Mouse (Mus musculus) urinary bladder, adult 18-20 months (tissue): ENCODE measurements at regions not wholly inside any gene's neighbourhood (a gene's known extent, or its start where the extent isn't known, plus 50 kb on each side); places are given as distances from the start of the nearest gene placed in this dataset.
A peak's percentile ranks its signal among the peaks of the same experiment; 100 is the strongest.

Experiments
- DNase-seq, 2 experiments: peaks; one replicate each; pipeline ENCODE4 v3.0.0; 2022; ENCODE audit warnings: low spot score in 2 of 2, mixed read lengths in 2 of 2

DNA sequence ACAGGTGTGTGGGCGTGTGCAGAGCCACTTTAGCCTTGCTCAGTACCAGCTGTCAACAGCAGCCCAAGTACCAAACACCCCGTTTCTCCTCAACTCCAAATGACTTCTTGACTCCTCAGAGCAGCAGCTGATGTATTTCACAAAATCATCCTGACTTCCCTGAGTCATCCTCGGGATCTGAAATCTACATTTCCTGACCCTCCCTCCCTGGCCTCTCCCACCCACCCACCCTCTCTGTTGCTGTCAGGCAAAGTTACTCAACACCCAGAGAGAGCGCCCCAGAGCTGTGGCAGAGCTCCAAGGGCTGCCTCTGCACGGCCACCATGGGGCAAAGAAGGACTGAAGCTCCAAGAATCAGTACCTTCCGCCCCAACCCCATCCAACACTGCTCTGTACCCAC lies 83.5 kb upstream of the Cyp1b1 start:
- DNase-seq: no peak

DNA sequence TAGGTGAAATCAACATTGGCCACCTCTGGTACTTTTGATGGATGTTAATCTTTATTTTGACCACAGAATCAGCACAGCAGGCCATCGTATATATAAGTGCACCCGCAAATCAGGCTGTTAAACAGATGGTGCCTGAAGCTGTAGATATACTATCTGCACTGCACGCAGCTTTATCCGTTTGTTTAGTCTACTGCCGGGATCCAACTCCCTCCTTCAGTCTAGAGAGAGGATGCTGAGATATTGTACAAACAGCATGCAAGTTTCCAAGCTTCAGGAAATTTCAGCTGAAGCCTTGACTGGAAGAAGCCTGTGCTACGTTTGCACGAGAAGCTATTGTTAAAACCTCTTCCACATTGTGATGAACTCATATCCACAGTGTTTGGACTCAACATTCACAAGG lies 75.3 kb upstream of the Cyp1b1 start:
- no peak for DNase-seq

DNA sequence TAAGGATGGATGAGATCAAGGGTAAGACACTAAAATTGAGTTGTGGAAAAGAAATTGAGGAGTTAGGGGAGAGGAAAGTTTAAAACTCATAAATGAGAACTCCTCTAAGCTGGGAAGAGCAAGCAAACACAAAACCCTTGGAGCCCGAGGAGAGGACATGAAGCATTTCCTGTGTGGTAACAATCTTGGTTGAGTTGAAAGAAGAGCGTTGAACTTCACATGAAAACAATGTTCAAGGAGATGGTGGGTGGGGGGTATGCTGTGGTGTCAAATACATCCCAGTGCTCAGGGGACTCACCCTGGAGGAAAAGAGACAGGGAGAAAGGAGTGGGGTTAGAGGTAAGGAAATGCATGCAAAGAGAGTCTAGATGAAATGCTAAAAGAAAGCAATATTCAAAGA lies 72.3 kb upstream of the Cyp1b1 start:
- DNase-seq: no peak

DNA sequence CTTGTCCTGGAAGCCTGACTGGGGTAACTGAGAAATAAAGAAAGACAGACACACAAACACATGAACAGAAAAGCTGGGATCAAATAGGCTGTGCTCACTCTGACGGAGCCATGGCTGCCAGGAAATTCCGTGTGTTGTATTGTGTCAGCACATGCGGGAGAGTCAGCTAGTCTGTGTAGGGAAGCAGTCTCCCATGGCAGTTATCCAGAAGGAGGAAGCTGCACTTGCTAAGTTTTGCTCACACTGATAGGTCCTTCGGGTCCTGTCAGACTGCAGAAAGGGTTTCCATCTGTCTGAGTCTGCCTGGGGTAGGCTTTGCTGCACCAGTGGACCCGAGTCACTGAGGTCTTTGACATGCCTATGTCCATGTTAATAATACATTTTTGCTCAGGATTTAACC lies 71.8 kb upstream of the Cyp1b1 start:
- peak in 1 of 2 experiments; percentile 4 for DNase-seq

DNA sequence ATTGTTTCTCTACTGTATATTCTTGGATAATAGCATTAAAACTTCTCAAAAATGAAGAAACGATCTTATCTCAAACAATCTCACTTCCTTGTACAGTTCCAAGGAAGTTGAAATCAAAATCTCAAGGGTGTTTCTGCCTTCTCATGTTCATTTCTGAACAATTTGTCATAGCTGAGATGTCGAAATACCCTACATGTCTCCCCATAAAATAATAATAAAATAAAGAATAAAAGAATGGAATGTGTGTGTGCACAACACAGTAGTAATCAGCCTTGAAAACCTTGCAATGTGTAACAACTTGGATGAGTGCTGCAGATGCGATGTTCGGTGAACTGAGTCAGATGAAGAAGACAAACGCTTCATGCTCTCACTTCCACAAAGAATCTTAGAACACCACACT lies 71.4 kb upstream of the Cyp1b1 start:
- DNase-seq: no peak

DNA sequence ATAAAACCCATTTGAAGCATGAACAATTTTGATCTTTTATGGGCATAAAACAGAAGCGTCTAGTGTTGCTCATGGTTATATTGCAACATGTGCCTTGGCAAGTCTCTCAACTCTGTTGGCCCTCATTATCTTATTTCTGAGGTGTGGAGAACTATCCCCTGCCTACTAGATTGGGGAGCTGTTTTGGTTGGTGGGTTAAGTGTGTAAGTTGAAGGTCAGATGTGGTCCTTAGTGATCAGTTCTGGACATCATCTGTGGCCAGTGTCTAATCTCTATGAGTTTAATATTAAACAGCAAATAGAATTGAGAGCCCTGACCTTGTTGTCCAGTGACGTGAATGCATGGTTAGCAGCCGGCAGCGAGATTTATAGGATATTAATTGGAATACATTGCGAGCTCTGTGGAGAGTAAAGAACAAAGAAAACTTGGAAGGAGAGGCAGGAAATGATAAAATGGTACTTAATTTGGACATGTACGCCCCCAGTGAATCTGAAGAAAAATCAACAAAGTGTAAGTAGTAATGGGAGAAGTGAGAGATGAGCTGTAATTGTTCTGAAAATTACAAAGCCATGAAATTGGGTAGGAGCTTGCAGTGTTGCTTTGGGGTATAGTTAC lies 69.5 kb upstream of the Cyp1b1 start:
- DNase-seq: no peak

DNA sequence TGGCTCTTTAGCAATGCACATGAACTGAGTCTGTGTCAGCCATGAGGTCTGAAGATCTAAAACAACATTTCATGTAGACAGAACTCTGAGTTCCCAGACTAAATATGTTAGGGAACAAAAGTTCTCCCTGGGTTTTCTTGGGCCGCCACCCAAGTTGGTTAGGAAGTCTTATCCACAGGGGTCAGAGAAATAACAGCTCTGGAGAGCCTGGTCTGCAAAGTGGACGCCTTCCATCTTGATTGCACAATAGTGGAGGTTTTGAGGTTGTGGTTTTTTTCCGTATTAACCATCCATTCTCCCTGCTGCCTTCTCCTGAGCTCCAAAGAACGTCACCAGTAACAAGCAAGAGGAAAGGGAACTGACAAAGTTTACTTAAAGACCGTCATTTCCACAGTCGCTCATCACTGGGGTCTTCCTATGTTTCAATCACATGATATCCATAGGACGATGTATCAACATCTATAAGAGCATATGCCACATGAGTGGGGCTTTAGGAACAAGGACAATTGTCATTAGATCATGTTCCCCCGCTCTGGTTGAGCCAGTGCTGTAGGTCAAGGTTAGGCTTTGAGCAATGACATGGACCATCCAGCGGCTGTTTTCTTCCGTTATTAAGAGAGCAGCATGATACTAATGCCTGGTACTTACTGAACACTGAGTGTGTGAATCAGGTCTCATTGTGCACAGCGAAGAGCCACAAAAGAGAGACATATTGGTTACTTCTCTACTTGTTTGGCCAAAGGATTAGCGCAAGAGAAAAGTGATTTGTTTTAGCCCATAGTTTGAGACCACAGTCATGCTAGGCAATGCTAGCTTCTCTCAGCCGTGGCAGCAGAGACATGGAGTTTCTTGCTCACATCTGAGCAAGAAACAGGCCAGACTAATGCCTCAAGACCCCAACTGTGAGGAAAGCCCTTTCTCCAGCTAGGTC lies 67.1 kb upstream of the Cyp1b1 start:
- DNase-seq: peak in 1 of 2 experiments; percentile 55

DNA sequence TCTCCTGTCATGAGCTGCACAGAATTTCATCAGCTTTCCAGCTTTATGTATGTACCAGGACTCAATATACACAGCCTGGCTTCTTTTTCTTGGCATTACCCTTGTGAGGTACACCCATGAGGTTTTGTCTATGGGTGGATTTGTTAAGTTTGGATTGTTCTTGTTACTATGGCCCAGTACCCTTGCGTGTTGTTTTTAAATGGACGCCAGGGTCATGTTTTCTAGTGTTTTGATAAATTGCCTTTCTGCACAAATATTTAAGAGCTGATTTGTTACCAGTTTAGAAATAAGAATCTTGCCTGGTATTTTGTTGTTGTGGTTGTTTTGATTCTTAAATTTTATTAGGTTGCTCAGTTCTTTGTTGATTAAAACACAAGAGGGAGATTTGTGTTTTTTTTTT lies 66.4 kb upstream of the Cyp1b1 start:
- no peak for DNase-seq

DNA sequence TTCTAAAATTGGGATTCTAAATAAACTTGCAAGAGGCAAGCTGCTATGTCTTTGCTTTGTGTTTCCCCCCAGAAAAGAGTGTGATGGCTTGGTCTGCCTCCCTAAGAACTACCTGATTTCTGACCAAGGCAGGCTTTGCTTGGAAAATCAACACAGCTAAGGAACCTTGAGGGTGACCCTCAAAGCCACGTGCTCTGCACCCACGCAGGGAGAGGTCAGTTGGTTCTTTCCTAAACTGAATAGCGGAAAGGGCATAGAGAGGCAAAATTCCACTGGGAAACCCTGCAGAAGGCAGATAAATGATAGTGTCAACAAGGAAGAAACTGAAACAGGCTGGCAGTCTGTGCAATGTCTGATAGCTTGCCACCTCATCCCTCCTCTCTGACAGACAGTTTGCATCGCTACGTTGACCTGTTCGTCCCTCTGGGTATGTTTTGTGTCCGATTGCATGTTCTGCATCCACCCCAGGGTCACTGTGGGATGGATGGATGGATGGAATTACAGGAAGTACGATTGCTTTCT lies 63.1 kb upstream of the Cyp1b1 start:
- no peak for DNase-seq

DNA sequence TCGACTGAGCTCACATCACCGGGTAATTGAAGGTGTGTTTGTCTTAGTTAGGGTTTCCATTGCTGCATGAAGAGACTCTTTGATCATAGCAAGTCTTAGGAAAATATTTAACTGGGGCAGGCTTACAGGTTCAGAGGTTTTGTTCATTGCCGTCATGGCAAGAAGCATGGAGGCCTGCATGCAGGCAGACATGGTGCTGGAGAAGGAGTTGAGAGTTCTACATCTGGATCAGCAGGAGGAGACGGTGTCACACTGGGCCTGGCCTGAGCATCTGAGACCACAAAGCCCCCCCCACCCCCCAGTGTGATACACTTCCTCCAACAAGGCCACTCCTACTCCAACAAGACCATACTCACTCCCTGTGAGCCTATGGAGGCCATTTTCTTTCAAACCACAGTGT lies 61.3 kb upstream of the Cyp1b1 start:
- DNase-seq: no peak

DNA sequence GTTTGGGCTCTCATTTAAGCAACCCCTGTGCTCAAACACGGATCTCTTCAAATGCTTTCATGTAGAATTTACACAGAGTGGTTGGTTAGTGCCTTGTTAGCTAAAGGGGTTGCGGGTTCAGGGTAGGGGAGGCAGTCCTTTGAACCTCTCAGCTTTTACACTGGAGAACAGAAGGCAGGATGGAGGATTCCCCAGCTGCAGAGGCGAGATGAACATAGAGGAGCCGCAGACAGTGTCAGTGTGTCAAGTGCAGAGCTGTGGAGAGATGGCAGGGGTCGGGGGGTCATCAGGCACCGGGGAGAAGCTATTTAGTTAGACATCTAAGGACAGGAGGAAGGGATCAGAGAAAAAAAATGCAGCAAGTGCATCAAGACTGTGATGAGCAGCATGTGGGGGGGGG lies 60.4 kb upstream of the Cyp1b1 start:
- no peak for DNase-seq

DNA sequence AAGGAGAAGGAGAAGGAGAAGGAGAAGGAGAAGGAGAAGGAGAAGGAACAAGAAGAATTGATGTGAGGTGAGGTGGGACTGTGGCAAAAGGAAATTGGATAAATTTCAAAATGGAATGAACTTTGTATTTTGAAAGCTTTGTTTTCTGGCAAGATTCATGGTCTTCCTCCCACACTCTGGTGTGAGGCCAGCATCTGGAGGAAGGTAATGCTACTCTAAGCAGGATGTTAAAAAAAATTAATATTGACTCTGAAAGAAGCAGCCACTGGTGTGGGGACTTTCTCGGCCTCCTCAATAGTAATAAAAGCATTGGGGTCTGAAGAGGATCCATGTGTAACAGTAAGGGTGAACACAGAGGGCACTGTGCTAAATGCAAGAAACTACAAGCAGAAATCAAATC lies 59.4 kb upstream of the Cyp1b1 start:
- no peak for DNase-seq

DNA sequence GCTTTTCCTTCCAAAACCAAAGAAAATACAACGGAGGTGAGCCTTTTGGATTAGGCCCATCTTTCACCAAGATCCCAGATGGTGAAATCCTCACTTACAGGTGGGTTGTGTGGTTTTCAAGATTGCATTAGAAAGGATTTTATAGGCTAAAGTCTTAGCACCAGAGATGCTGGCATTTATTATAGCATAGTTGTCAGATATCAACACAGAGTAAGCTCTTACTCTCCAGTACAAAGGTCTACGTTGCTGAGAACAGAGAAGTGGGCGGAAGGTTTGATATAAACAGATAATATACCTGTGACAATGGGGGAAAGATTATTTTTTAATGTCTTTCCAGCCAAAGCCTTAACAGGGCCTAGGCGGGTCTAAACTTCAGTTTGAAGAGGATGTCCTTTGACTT lies 57.4 kb upstream of the Cyp1b1 start:
- DNase-seq: no peak

DNA sequence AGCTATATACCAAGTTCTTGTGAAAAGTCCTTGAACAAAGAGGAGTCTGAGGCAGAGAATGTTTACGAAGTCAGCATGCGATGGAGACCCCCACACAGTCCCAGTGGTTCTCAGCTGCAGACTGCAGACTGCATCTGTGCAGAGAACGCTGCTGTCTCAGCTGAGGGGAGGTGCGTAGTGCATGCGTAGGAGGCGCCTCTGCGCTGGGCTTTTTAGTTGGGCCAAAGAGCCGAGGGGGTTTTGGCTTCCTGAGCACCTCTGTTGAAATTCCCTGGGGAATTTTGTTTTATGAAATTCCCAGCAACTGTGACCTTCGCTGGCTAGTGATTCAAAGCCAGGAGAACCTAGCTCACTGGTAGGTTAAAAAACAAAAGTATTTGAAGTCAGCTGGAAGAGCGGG lies 56.9 kb upstream of the Cyp1b1 start:
- no peak for DNase-seq

DNA sequence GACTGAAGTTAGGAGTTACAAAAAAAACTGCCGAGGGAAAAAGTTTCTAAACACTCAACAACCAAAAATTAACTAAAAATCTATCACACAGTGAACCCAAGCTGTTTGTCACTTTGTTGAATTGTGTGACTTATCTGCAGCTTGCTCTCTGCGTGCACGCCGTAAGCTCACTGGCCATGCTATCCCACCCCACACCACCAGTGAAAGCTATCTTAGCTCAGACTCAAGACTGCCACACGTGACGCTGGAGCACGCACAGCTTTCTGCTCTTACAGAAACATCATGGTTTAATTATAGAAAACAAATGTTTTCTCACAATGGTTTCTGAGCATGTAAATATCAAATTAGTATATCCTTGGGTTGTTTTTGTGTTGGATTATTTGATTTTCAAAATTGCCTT lies 56.0 kb upstream of the Cyp1b1 start:
- no peak for DNase-seq

DNA sequence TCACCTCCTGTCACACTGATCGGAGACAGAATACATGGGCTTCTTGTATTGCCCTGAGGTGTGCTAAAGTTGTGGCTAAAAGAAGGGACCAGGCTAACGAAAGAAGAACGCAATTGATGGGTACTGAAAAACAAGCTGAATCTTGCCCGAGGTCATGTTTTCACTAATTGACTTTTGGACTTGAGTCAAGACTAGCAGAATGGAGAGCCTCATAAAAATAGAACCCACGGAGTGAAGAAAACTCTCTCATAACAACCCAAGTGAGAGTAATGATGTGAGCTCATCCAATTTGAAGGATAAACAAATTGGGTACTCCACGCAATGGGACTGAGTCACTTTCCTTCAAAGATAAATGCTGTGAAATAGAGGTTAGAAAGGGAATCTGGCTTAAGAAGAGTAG lies 55.0 kb upstream of the Cyp1b1 start:
- no peak for DNase-seq

DNA sequence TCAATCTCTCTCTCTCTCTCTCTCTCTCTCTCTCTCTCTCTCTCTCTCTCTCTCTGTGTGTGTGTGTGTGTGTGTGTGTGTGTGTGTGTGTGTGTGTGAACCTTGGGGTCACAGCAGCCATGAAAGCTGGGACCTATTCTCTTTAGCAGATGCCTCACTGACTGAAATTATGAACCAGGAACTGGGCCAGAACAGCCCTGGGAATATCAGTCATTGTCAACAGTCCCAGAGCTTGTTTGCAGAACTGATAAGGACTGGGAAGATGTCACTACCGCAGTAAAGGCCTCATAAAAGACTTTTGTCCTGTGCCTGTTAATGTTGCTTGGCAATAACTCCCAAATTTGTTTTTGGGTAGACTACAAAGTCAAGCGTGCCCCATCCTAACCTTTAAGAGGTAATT lies 53.2 kb upstream of the Cyp1b1 start:
- DNase-seq: no peak

DNA sequence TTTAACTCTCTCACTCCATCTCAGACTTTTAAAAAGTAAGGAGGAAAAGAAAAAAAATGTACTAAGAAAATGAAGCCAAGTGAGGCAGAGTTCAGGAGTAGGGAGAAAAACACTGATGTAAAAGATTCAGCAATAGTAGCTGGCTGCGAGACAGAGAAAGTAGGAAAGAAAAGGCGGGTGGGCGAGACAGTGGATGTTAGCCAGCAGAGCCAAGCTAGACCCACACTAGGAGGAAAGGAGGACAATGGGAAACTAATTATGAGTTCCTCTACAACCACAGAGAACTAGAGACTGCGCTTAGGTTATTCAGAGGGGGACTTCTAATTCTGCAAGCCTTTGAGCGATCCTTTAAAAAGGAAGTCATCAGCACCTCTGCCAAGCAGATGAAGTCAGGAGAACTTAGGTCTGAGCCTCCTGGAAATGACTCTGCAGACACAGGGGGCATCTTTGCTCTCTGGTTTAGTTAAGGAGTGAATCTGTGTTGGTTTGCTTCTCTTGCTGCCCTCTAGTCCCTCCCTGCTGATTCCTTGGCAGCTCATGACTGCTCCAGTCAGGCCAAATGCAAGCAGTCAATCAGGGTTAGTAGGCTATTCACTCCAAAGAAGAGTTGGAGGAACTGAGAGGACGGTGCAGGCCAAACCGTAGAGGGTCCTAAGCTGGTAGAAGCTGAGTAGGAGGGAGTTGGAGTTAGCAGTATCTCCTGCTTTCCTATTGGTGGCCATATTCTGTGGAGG lies 50.4 kb upstream of the Cyp1b1 start:
- DNase-seq: no peak
